Mouse (Mus musculus) C2C12 (cell line): ENCODE results near the gene Ivd. TPM values are rescaled to one million over a fixed set of nuclear protein-coding genes. Genes with fewer than 3 reads are reported as not detected.

ENCODE experiments used
- H3K27me3 ChIP-seq: one replicate; pipeline ENCODE4 v1.6.1; 2011; ENCODE audit not compliant: control insufficient read depth, insufficient read depth, insufficient read length
- H3K36me3 ChIP-seq: one replicate; pipeline ENCODE4 v1.6.1; 2011; ENCODE audit not compliant: control insufficient read depth, insufficient read depth
- H3K4me3 ChIP-seq: one replicate; pipeline ENCODE4 v1.5.1; 2011; ENCODE audit warnings: mild to moderate bottlenecking, control low read depth; ENCODE audit not compliant: poor library complexity, insufficient read depth, severe bottlenecking
- H3K79me2 ChIP-seq: one replicate; pipeline ENCODE4 v1.6.1; 2011; ENCODE audit not compliant: control insufficient read depth, insufficient read depth
- H3K79me3 ChIP-seq: one replicate; pipeline ENCODE4 v1.6.1; 2011; ENCODE audit warnings: low read depth, control low read depth
- H3ac ChIP-seq: one replicate; pipeline ENCODE3; 2011; ENCODE audit warnings: low read depth; ENCODE audit not compliant: control insufficient read depth, insufficient read length
- CEBPB ChIP-seq: IDR thresholded peaks from one replicate; pipeline ENCODE4 v1.6.1; 2011; ENCODE audit warnings: low read depth, mild to moderate bottlenecking, control low read depth, moderate library complexity
- CTCF ChIP-seq: IDR thresholded peaks from one replicate; pipeline ENCODE4 v1.5.1; 2011; ENCODE audit not compliant: control insufficient read depth, insufficient read depth, insufficient read length
- FOSL1 ChIP-seq: IDR thresholded peaks from one replicate; pipeline ENCODE4 v1.8.0; 2011; ENCODE audit warnings: mild to moderate bottlenecking, low read length; ENCODE audit not compliant: poor library complexity, insufficient read depth, severe bottlenecking
- MAX ChIP-seq: IDR thresholded peaks from one replicate; pipeline ENCODE4 v1.6.1; 2011; ENCODE audit warnings: mild to moderate bottlenecking, control low read depth
- MYOD1 ChIP-seq: IDR thresholded peaks from one replicate; pipeline ENCODE4 v1.6.1; 2011; ENCODE audit warnings: low read depth; ENCODE audit not compliant: control insufficient read depth, insufficient read length
- MYOG ChIP-seq: IDR thresholded peaks from one replicate; pipeline ENCODE4 v1.6.1; 2011; ENCODE audit not compliant: control insufficient read depth, insufficient read length; ENCODE audit errors: extremely low read depth
- USF1 ChIP-seq: IDR thresholded peaks from one replicate; pipeline ENCODE4 v1.6.1; 2011; ENCODE audit warnings: low read depth, mild to moderate bottlenecking, control low read depth, moderate library complexity
- polyA plus RNA-seq: library from polyadenylated mRNA; unstranded; fragments of >200 nt; fragmentation: generic; extraction: Trizol; gene quantifications from one replicate; pipeline ENCODE4 v1.2.1, GENCODE M21; 2012; ENCODE audit warnings: missing spikeins

Gene Ivd
- polyA plus RNA-seq, 1 experiment: 15.2 TPM

DNA sequence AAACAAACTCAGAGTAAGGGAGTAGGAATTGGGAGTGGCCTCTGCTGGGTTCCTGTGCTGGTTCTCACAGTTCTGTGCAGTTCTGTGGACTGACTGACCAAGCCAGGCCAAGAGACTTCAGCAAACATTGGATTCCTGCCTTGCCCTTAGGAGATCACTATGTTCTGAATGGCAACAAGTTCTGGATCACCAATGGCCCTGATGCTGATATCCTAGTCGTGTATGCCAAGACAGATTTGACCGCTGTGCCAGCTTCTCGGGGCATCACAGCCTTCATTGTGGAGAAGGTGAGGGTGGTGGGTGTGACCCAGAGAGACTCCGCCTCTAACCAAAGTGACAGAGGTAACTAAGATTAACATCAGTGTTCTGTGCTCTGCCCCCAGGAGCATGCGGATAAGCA is 11.3 kb downstream of the Ivd start:
- no peaks in the 10 kb centered on the region for H3K79me3 ChIP-seq
- no peaks in the 10 kb centered on the region for H3K79me2 ChIP-seq
- TF ChIP-seq MYOG (no peak), USF1 (no peak)
- no peak overlapping the region for H3ac ChIP-seq
- peaks cover 7% of the 10 kb centered on the region for H3K36me3 ChIP-seq
- no peaks in the 10 kb centered on the region for H3K27me3 ChIP-seq
- H3K4me3 ChIP-seq: no peak overlapping the region

GRCm38 (mm10) chr2:118873890-118874430 is 12.2 kb downstream of the Ivd start:
- Histone ChIP-seq H3K27me3 (no peaks in the 10 kb centered on the region), H3ac (no peak overlapping the region), H3K79me2 (no peaks in the 10 kb centered on the region), H3K79me3 (no peaks in the 10 kb centered on the region), H3K4me3 (no peak overlapping the region), H3K36me3 (peaks cover 7% of the 10 kb centered on the region)
- TF ChIP-seq USF1 (no peak), CEBPB (no peak), MYOD1 (no peak), FOSL1 (no peak), CTCF (no peak), MYOG (no peak), MAX (no peak)

- Histone ChIP-seq H3K4me3 (no peak overlapping the region), H3K79me2 (no peaks in the 10 kb centered on the region), H3K27me3 (no peaks in the 10 kb centered on the region), H3K79me3 (no peaks in the 10 kb centered on the region), H3ac (no peak overlapping the region), H3K36me3 (peaks cover 7% of the 10 kb centered on the region)
- TF ChIP-seq CTCF (no peak), FOSL1 (no peak), CEBPB (no peak), MAX (no peak), USF1 (no peak), MYOG (no peak), MYOD1 (no peak)
Measured at GRCm38 (mm10) chr2:118875316-118875715, 13.6 kb downstream of the Ivd start.

DNA sequence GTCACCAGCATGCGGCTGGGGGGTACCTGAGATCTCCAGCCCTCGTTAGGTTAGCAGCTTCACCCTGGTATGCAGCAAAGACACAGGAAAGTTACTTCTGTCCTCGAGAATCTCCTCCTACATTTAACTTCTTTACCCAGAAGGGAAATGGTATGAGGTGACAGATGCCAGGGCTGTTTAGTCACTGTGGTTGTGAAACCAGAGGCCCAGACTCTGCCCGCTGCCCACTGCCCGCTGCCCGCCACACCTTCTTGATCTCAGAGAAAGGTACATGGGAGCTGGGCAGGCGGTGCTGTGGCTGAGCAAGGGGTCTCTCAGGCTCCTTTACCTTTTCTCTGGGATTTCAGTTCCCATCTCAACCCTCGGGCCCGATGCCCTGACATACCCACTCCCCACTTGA is 14.7 kb downstream of the Ivd start:
- H3K27me3 ChIP-seq: no peaks in the 10 kb centered on the region
- H3K36me3 ChIP-seq: peaks cover 7% of the 10 kb centered on the region
- H3K79me3 ChIP-seq: no peaks in the 10 kb centered on the region
- no peak overlapping the region for H3K4me3 ChIP-seq
- no peaks in the 10 kb centered on the region for H3K79me2 ChIP-seq
- H3ac ChIP-seq: peak overlapping the region; percentile 12
- TF ChIP-seq FOSL1: no peak
- no peak for TF ChIP-seq CTCF
- peak; percentile 39 for TF ChIP-seq CEBPB
- TF ChIP-seq USF1: no peak
- peak; percentile 48 for TF ChIP-seq MYOD1

GRCm38 (mm10) chr2:118881019-118881418 is 19.3 kb downstream of the Ivd start:
- no peak overlapping the region for H3K4me3 ChIP-seq
- peaks cover 13% of the 10 kb centered on the region for H3K27me3 ChIP-seq
- no peaks in the 10 kb centered on the region for H3K79me2 ChIP-seq
- H3ac ChIP-seq: no peak overlapping the region
- no peaks in the 10 kb centered on the region for H3K36me3 ChIP-seq
- TF ChIP-seq CEBPB (no peak), CTCF (no peak), MAX (no peak), FOSL1 (no peak), MYOG (no peak), MYOD1 (no peak), USF1 (no peak)
- no peaks in the 10 kb centered on the region for H3K79me3 ChIP-seq

- H3K79me3 ChIP-seq: no peaks in the 10 kb centered on the region
- TF ChIP-seq MYOD1 (no peak), MYOG (no peak), CEBPB (no peak), USF1 (no peak), MAX (no peak), CTCF (no peak), FOSL1 (no peak)
- no peak overlapping the region for H3K4me3 ChIP-seq
- no peaks in the 10 kb centered on the region for H3K79me2 ChIP-seq
- no peaks in the 10 kb centered on the region for H3K36me3 ChIP-seq
- H3ac ChIP-seq: no peak overlapping the region
- H3K27me3 ChIP-seq: peaks cover 13% of the 10 kb centered on the region
Measured at GRCm38 (mm10) chr2:118881956-118882355, 20.2 kb downstream of the Ivd start.
